Mouse (Mus musculus): ENCODE results near the gene Cyp3a44.
"Not testable (repeated sequence)": the region's sequence is repeated elsewhere in the genome, so short reads cannot be mapped to it uniquely, and the experiment has no call there.

Cyp3a44 gene

DNA sequence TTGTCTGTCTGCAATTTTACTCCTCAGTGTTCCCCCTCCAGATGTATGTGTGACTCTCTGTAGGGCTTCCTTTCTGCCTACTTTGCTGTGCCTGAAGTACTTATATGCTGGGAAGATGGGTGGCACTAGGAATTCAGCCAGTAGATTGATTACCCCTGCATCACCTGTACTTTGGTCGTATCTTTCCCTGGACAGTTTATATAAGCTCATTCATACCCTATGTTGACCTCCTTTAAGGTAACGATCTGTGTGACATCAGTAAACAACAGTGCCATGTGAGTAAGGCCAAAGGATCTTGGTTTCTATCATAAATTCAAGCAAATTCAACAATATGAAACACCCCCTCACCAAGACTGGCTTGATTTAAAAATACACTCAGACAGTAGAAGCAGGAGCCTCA, at the start of gene Cyp3a44:
Gene Cyp3a44 (minus strand): TSS at position 79 of the 400 bp plus-strand sequence.
- not testable (repeated sequence) for DNase-seq (ENCODE audit: low spot score)

DNA sequence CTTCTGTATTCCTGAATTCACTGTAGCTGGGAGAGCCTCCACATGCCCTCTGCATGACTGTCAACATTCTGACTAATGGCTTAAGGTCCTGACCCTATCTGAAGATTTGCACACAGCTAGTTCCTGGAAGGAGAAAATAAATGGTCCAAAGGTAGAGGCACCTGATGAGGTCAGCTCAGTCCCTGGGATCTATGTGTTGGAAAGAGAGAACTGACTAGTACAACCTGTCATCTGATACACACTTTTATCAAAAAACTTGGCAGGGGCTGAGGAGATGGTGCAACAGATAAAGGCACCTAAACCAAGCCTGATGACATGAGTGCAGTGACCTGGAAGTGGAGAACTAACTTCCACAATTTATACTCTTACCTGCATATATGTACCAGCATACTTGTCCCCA, 5.4 kb downstream of the Cyp3a44 start:
- not testable (repeated sequence) for DNase-seq (ENCODE audit: low spot score)

DNA sequence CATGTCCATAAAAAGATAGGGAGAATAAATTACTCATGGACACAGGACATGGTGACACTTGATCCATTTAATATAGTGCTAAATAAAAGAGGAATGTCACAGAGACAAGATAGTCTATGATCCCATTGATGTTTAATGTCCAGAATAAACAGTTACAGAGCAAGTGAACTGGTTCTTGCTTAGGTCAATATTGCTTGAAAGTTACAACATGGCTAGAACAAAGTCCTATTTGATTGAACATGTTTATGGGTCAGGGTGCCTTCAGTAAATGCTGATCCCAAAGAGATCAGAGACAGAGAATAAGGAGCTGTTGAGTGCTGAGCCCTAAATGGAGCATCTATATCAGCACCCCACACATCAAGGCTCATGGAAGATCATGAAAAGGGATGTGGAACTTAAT, 12.4 kb downstream of the Cyp3a44 start:
- not testable (repeated sequence) for DNase-seq (ENCODE audit: low spot score)

DNA sequence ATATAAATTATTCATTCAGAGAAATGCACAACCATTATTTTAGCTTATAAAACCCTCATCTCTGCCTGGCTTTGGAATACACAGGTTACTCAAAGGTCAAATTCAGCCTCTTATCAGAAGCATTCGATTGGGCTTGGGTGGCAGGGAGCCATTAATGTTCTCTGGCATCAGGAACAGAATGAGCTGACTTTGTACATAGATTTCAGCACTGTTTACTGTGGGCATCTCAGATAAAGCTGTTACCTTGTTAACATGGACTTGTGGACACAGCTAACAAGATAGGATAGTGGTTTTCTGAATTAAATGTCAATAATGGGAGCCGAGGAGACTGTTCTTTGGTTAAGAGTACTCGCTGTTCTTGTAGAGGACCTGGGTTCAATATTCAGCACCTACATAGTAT, 68.2 kb downstream of the Cyp3a44 start:
- not testable (repeated sequence) for DNase-seq (ENCODE audit: low spot score)
